Mouse (Mus musculus) stomach, postnatal 0 days (tissue): ENCODE results near the gene Clec1b.

Source experiments
- CTCF ChIP-seq: IDR thresholded peaks from 2 replicates; pipeline ENCODE4 v1.5.1; 2016; ENCODE audit warnings: antibody characterized with exemption, low read depth, mild to moderate bottlenecking, moderate library complexity
- EP300 ChIP-seq: optimal IDR thresholded peaks from 2 replicates; pipeline ENCODE3; 2016; ENCODE audit warnings: antibody characterized with exemption

DNA sequence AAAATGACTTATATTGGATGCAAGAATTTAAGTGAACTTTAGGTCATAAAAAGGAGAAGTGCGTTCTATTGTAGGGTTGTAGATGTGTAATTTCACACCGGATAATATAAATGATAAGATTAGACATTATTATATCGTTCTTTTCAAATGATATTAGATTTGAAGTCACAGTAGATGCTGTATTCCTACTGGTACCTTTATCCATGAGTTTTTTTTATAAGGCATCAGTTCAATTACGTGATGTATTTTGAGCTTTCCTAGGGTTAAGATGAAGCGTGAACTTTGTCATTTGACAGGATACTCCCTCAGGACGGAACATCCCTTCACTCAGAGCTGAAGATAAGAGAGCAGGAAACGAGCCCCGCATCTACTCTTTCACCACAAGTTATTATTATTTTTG is at the start of gene Clec1b:
- TF ChIP-seq CTCF (no peak), EP300 (no peak)
